Mouse (Mus musculus) fibroblast of lung, adult 2 months (primary cell): ENCODE measurements around the gene Rsph14.

ENCODE experiments used
- DNase-seq: peaks from one replicate; pipeline ENCODE4 v3.0.0-alpha.2; 2011; ENCODE audit warnings: low read depth

Rsph14 gene

DNA sequence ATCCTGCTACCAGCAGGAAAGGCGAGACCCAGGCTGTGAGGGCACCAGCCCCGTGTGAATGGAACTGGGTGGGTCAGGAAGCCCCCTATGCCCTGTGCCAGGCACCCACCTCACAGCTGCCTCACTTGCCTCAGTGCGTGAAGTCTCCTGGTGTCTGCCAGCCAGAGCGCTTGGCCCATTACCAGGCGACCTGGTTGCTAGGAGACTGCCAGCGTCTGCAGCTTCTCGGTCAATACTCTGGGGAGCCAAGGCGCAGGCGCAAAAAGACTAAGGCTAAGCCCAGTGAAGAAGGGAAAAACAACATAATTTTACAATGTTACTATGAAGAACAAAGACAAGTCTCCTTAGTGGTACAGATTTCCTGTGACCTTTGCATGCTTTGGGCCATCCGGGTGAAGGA lies at the start of gene Rsph14:
Gene Rsph14, minus strand, starts transcription at position 192 of the 400 bp plus-strand sequence.
- peak; percentile 33 for DNase-seq

DNA sequence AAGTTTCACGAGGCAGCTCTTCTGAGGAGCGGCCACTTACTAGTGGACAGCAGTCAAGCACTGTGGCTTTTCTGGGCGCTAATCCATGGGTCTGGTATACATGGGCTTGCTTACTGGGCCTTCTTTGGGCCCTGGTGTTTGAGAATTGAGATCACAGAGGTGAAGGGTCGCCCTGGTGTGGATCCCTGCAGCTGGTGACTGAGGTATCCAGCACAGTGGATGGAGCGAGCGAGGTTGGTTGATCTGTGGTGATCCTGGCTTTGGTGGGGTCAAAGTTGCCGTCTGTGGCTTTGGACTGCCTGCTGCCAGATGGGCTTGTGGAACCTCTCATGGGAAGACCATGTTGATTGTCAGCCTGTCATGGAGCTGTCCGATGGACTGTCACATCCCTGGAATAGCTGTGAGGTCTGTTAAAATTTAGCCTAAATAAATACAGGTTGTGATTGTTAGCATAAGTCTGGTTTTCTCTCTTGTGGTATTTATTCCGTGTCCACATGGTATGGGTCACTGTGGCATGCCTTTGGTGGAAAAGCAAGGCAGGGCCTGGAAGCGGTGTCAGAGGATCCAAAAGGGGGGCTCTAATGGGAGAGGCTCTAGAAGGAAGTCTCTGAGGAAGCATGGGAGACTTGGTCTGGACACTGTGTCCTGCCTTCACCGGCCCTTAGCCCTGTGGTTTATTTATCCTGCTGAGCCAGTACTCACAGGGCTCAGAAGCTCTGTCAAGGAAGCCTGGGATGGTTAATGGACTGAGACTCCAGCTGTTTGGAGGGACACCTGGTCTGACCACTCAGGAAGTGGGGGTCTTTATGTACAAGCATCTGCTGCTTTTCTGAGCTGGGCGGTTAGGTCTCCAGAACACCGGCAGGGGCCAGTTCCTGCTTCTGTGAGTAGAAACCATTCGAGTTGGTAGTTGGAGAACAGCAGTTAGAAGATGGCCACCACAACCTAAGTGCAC lies 46.1 kb upstream of the Rsph14 start:
- DNase-seq, result no peak

GRCm38 (mm10) chr10:75075665-75076064 lies 43.3 kb upstream of the Rsph14 start:
- DNase-seq, result no peak

DNA sequence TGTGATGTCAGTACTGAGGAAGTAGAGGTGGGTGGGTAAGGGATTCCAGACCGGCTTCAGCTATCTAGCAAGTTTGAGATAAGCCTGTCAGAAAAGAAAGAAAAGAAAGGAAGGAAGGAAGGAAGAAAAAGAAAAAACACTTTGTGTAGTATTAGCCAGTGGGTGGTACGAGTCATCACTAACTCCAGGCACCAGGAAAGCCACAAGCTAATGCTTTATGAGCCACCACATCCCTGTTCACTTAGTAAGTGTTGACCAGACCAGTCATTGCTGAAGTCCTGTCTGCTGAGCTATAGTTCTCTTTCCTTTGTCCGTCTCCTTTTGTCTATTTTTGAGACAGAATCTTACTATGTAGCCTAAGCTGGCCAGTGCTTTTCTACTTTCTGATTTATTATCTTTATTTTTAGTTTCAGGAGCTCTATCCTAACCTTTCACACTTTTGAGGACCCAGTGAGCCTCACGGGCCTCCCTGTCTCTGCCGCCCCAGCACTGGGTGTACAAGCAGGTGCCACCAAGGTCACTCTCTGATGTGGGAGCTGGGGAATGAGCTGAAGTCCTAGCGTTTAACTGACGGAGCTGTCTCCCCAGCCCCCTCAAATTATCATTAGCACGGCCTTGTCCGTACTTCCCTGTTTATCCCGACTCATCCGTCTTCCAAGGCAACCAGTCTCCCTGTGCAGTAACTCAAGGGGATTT lies 38.0 kb upstream of the Rsph14 start:
- no peak for DNase-seq

GRCm38 (mm10) chr10:75068624-75069328 lies 36.4 kb upstream of the Rsph14 start:
- no peak for DNase-seq

- DNase-seq, result no peak
These were observed 35.7 kb upstream of the Rsph14 start for GRCm38 (mm10) chr10:75068086-75068485.

GRCm38 (mm10) chr10:75067446-75067845 lies 35.1 kb upstream of the Rsph14 start:
- no peak for DNase-seq

- DNase-seq, result no peak
These were observed 33.3 kb upstream of the Rsph14 start for GRCm38 (mm10) chr10:75065691-75066090.

GRCm38 (mm10) chr10:75063301-75063965 lies 31.0 kb upstream of the Rsph14 start:
- DNase-seq, result no peak

DNA sequence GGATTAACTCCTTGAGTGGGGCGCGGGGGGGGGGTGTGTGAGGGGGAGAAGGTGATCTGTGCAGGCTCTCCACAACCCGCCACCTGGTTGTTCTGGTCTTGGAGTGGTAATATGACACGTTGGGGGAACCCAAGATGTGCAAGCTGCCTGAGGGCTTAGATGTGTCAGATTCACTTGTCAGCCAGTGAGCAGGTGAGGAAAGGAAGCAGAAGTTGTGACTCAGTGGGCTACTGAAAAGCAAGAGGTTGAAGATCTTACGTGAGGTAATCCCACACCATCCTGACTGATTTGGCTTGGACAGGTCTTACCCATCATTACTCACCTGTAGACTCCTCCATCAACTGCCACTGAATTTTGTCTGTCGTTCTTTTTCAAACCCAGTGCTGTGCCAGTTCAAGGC lies 30.2 kb upstream of the Rsph14 start:
- DNase-seq, result no peak

DNA sequence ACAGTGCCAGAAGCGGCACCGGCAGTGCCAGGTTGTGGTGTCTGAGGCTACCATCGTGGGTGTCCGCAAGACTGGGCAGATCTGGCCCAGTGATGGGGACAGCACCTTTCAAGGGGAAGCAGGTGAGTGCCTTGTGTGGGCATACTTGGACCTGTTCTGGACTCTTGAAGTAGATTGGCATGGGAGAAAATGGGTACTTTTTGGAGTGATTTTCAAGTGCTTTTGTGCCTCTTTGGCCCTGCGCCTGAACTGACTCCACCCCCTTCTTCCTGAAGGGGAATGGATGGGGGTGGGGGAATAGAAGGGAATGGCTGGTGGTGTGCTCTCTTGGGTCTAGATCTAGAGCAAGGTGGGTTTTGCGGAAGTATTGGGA lies 29.8 kb upstream of the Rsph14 start:
- no peak for DNase-seq

GRCm38 (mm10) chr10:75061341-75062188 lies 29.2 kb upstream of the Rsph14 start:
- DNase-seq, result no peak

- no peak for DNase-seq
These were observed 28.5 kb upstream of the Rsph14 start for GRCm38 (mm10) chr10:75060843-75061235.

GRCm38 (mm10) chr10:75060217-75060842 lies 27.9 kb upstream of the Rsph14 start, which contains the start of gene Bcr:
Gene Bcr (plus strand): TSS chr10:75060592.
- no peak for DNase-seq

DNA sequence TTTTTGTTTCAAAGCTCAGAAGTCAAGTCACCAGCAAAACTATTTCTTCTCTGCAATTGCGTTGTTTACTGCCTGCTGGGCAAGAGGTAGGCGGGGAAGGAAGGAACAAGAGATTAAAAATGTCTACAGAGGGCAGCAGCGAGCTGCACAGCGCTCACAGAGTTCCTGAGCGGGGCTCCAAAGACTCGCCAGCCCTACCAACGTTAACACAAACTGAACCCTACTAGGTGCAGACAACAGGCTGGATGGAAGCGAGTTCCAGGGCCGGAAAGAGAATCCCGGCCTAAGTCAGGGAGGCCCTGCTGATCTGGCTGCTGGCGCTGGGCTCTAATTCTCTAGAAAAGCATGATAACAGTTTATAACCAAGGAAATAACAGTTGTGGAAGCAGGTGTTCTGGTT lies 27.0 kb upstream of the Rsph14 start:
- peak; percentile 61 for DNase-seq

- DNase-seq, result no peak
These were observed 26.5 kb upstream of the Rsph14 start for GRCm38 (mm10) chr10:75058761-75059395.

GRCm38 (mm10) chr10:75058336-75058735 lies 25.9 kb upstream of the Rsph14 start:
- no peak for DNase-seq

- no peak for DNase-seq
These were observed 23.9 kb upstream of the Rsph14 start for GRCm38 (mm10) chr10:75056255-75056654.

GRCm38 (mm10) chr10:75055672-75056071 lies 23.3 kb upstream of the Rsph14 start:
- DNase-seq, result no peak

DNA sequence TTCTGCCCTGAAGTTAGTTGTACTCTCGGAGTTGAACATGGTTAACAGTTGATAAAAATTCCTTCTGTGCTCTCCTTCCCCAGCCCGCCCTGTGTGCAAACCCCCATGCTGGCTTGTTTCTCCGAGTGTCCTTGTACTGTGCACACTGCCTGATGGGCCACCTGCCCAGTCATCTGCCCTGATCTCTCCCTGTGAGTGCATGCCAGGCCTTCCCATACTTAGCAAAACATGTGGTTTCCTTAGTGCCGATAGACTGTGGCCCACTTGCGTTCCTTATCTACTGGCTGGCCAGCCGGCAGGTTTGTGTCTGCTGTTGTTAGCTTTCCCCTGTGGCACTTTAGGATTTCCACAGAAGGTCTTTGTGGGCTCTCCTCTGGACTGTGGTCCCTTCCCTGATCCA lies 21.7 kb upstream of the Rsph14 start:
- no peak for DNase-seq
